Mouse (Mus musculus): Measurements from ENCODE around the gene Dpy19l3. TPM values are rescaled to one million over a fixed set of nuclear protein-coding genes. Genes with fewer than 3 reads are reported as not detected.

Dpy19l3 gene
- total and polyA plus RNA-seq, 2 experiments from 2014 or later = 36.9 to 52.7 TPM

GRCm38 (mm10) chr7:35692117-35692516 is 62.1 kb downstream of the Dpy19l3 start:
- Histone ChIP-seq H3K4me3 (ENCODE audit: low read depth, low read length) (no peak overlapping the region), H3K4me2 (ENCODE audit: low read depth, low read length, poor library complexity, severe bottlenecking) (no peak overlapping the region), H3K27ac (ENCODE audit: low read depth, low read length) (no peak overlapping the region), H3K27me3 (ENCODE audit: insufficient read depth, low read length) (no peaks in the 10 kb centered on the region), H3K9ac (replicated peaks; ENCODE audit: low read length, poor library complexity, severe bottlenecking) (no peak overlapping the region), H3K36me3 (ENCODE audit: insufficient read depth, low read length) (peaks cover 18% of the 10 kb centered on the region), H3K4me1 (ENCODE audit: insufficient read depth, low read length) (no peaks in the 10 kb centered on the region), H3K9me3 (ENCODE audit: low read length) (no peaks in the 10 kb centered on the region)
- no peak for ATAC-seq (ENCODE audit: low FRiP score)
- DNase-seq (ENCODE audit: low spot score) = peak; percentile 64
- WGBS = 65% methylated on average over 14 of the region's 14 CpGs
- TF ChIP-seq CTCF (IDR thresholded peaks at IDR 0.05) = no peak

DNA sequence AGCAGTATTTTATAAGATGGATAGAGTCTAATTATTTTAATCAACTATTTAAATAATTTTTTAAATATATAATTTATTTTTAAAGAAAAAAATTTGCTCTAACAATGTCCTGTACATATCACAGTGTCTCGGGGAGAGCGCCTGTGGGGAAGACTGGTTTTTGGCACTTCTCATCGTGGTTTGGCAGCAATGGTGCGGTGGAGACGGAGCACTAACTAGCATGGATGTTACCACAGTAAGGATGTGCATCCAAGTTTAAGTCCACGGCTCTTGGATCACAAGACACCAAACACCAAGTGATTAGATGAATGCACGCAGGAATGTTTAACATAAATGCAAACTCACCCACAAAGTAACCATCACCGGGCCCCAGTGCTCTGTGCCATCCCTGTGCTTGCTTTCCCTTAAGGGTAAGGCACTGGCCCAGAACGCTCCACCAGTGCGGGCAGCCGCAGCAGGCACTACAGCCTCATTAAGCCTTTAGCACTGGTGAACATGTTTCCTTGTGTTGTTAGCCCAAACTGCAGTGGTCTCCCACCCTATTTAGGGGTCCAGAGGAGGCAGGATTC is 65.4 kb downstream of the Dpy19l3 start:
- ATAC-seq (ENCODE audit: low FRiP score) = no peak
- H3K36me3 ChIP-seq (ENCODE audit: insufficient read depth, low read length) = peaks cover 15% of the 10 kb centered on the region
- TF ChIP-seq CTCF (IDR thresholded peaks at IDR 0.05) = no peak
- DNase-seq (ENCODE audit: low spot score) = no peak
- no peak overlapping the region for H3K27ac ChIP-seq (ENCODE audit: low read depth, low read length)
- 81% methylated on average over 11 of the region's 11 CpGs for WGBS
- H3K9me3 ChIP-seq (ENCODE audit: low read length) = no peaks in the 10 kb centered on the region
- no peaks in the 10 kb centered on the region for H3K27me3 ChIP-seq (ENCODE audit: insufficient read depth, low read length)
- H3K4me1 ChIP-seq (ENCODE audit: insufficient read depth, low read length) = no peaks in the 10 kb centered on the region
- no peak overlapping the region for H3K4me3 ChIP-seq (ENCODE audit: low read depth, low read length)
- H3K9ac ChIP-seq (replicated peaks; ENCODE audit: low read length, poor library complexity, severe bottlenecking) = no peak overlapping the region
- H3K4me2 ChIP-seq (ENCODE audit: low read depth, low read length, poor library complexity, severe bottlenecking) = no peak overlapping the region

DNA sequence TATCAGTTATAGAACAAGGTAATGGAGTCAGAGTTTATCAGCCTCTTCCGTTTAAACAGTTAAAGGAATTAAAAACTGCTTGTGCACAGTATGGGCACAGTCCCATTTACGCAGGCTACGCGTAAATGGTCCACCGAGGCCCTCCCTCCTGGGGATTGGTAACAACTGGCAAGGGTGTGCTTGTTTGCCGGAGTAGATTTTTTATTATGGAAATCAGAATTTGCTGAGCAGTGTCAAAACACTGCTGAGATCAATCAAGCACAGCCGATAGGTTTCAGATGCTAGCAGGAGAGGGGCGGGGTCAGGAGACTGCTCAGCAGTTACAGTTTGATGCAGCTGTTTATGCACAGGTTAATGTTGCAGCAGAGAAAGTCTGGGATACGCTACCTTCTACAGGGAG is 66.0 kb downstream of the Dpy19l3 start:
- Histone ChIP-seq H3K4me3 (ENCODE audit: low read depth, low read length) (no peak overlapping the region), H3K4me1 (ENCODE audit: insufficient read depth, low read length) (no peaks in the 10 kb centered on the region), H3K27me3 (ENCODE audit: insufficient read depth, low read length) (no peaks in the 10 kb centered on the region), H3K4me2 (ENCODE audit: low read depth, low read length, poor library complexity, severe bottlenecking) (no peak overlapping the region), H3K9ac (replicated peaks; ENCODE audit: low read length, poor library complexity, severe bottlenecking) (no peak overlapping the region), H3K9me3 (ENCODE audit: low read length) (no peaks in the 10 kb centered on the region), H3K27ac (ENCODE audit: low read depth, low read length) (no peak overlapping the region), H3K36me3 (ENCODE audit: insufficient read depth, low read length) (peaks cover 12% of the 10 kb centered on the region; the same call in 1 of the 2 replicates)
- TF ChIP-seq CTCF (IDR thresholded peaks at IDR 0.05) = no peak
- ATAC-seq (ENCODE audit: low FRiP score) = no peak
- 52% methylated on average over 9 of the region's 9 CpGs for WGBS
- DNase-seq (ENCODE audit: low spot score) = no peak

DNA sequence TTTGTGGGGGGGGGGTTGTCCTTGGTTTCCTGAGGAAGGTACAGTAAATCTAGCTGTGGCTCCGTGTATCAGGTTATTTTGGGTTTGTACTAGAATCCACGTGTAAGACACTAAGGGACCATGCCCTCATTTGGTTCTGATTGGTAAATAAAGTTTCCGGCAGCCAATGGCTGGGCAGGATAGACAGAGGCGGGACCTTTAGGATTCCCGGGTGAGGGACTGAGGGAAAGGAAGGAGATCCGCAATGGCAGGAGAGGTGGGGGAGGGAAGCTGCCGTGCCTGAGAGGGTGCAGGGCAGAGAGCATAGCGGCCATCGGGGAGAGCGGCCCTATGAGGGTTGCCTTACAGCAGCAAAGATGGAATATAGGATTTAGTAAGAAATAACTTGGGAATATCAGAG is 67.0 kb downstream of the Dpy19l3 start:
- no peak for TF ChIP-seq CTCF (IDR thresholded peaks at IDR 0.05)
- Histone ChIP-seq H3K9ac (replicated peaks; ENCODE audit: low read length, poor library complexity, severe bottlenecking) (no peak overlapping the region), H3K9me3 (ENCODE audit: low read length) (no peaks in the 10 kb centered on the region), H3K27me3 (ENCODE audit: insufficient read depth, low read length) (no peaks in the 10 kb centered on the region), H3K4me2 (ENCODE audit: low read depth, low read length, poor library complexity, severe bottlenecking) (peak overlapping the region; percentile 9; the same call in 1 of the 2 replicates), H3K4me1 (ENCODE audit: insufficient read depth, low read length) (no peaks in the 10 kb centered on the region), H3K36me3 (ENCODE audit: insufficient read depth, low read length) (peaks cover 12% of the 10 kb centered on the region; the same call in 1 of the 2 replicates), H3K4me3 (ENCODE audit: low read depth, low read length) (no peak overlapping the region), H3K27ac (ENCODE audit: low read depth, low read length) (no peak overlapping the region)
- 29% methylated on average over 10 of the region's 10 CpGs for WGBS
- ATAC-seq (ENCODE audit: low FRiP score) (no peak), DNase-seq (ENCODE audit: low spot score) (no peak)

- H3K4me2 ChIP-seq (ENCODE audit: low read depth, low read length, poor library complexity, severe bottlenecking) = peak overlapping the region; percentile 9; the same call in 1 of the 2 replicates
- H3K4me1 ChIP-seq (ENCODE audit: insufficient read depth, low read length) = no peaks in the 10 kb centered on the region
- TF ChIP-seq CTCF (IDR thresholded peaks at IDR 0.05) = peak; percentile 95
- DNase-seq (ENCODE audit: low spot score) (peak; percentile 49), ATAC-seq (ENCODE audit: low FRiP score) (no peak)
- no peak overlapping the region for H3K27ac ChIP-seq (ENCODE audit: low read depth, low read length)
- H3K9ac ChIP-seq (replicated peaks; ENCODE audit: low read length, poor library complexity, severe bottlenecking) = no peak overlapping the region
- peaks cover 12% of the 10 kb centered on the region; the same call in 1 of the 2 replicates for H3K36me3 ChIP-seq (ENCODE audit: insufficient read depth, low read length)
- WGBS = 29% methylated on average over 13 of the region's 13 CpGs
- H3K27me3 ChIP-seq (ENCODE audit: insufficient read depth, low read length) = no peaks in the 10 kb centered on the region
- no peak overlapping the region for H3K4me3 ChIP-seq (ENCODE audit: low read depth, low read length)
- H3K9me3 ChIP-seq (ENCODE audit: low read length) = no peaks in the 10 kb centered on the region
Observed at GRCm38 (mm10) chr7:35686756-35687155, 67.5 kb downstream of the Dpy19l3 start.

DNA sequence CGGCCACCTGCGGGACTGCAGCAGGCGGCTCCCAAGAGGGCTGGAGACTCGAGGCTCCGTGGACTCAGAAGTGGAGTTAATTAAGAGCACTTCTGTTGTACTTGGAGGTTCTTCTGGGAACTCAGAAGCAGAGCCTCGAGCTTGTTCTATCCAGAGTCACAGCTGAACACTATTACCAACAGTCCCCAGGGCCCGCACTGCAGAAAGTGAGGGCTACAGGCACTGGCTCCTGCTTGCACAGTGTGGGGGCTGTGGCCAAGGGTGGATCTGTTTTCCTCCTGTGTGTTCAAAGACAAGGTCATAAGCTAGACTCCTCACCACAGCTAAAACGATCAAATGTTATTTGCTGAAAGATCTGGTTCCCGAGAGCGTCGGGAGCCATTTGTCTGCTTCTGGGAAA is 68.0 kb downstream of the Dpy19l3 start:
- Histone ChIP-seq H3K36me3 (ENCODE audit: insufficient read depth, low read length) (peaks cover 12% of the 10 kb centered on the region; the same call in 1 of the 2 replicates), H3K9me3 (ENCODE audit: low read length) (no peaks in the 10 kb centered on the region), H3K4me1 (ENCODE audit: insufficient read depth, low read length) (no peaks in the 10 kb centered on the region), H3K4me2 (ENCODE audit: low read depth, low read length, poor library complexity, severe bottlenecking) (no peak overlapping the region), H3K9ac (replicated peaks; ENCODE audit: low read length, poor library complexity, severe bottlenecking) (no peak overlapping the region), H3K4me3 (ENCODE audit: low read depth, low read length) (no peak overlapping the region), H3K27me3 (ENCODE audit: insufficient read depth, low read length) (no peaks in the 10 kb centered on the region), H3K27ac (ENCODE audit: low read depth, low read length) (no peak overlapping the region)
- no peak for ATAC-seq (ENCODE audit: low FRiP score)
- DNase-seq (ENCODE audit: low spot score) = no peak
- WGBS = 71% methylated on average over 11 of the region's 11 CpGs
- TF ChIP-seq CTCF (IDR thresholded peaks at IDR 0.05) = no peak
